ENCODE assay signal across 8 mouse cellular contexts in the genomic region with DNA sequence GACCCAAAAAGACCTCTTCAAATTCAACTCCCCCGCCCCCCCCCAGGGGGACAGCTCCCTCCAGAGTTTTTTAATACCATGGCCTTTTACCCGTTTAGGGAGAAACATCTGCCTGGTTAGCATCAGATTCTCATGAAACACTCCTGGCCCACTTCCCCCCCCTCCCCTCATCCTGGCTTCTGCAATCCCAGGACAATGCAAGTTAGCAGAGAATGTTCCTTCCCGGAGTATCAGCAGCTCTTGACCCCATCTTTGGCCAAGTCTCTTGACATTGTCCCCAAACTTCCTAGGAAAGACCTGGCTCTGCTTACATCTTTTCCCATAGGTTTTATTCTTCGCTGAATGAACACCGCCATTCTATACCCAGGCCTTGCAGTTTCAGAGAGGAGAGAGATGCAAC. TPM values are rescaled to one million over a fixed set of nuclear protein-coding genes. Genes with fewer than 3 reads are reported as not detected.
DNase-seq lines count a peak whose midpoint lies in the region; ATAC-seq and TF ChIP-seq lines count a peak whose summit lies in the region.

No protein-coding gene starts in this region.

- H3K4me1 ChIP-seq in heart, embryonic 11.5 days (ENCODE audit: control insufficient read depth, insufficient read depth, low read length), result peaks cover 9% of the 10 kb centered on the region; the same call in 1 of the 2 replicates
- peaks cover 3% of the 10 kb centered on the region for H3K4me1 ChIP-seq in ES-Bruce4 (ENCODE audit: control insufficient read depth, insufficient read depth, low read length)
- H3K4me1 ChIP-seq in heart, embryonic 16.5 days (ENCODE audit: control insufficient read depth, insufficient read depth, low read length), result peaks cover 13% of the 10 kb centered on the region
- peaks cover 6% of the 10 kb centered on the region; the same call in 1 of the 2 replicates for H3K4me1 ChIP-seq in liver, postnatal 0 days (ENCODE audit: insufficient read depth)

- peak overlapping the region; percentile 96 for H3K27ac ChIP-seq in heart, embryonic 11.5 days (ENCODE audit: low read depth, low read length)
- H3K27ac ChIP-seq in ES-Bruce4 (ENCODE audit: insufficient read depth, low read length), result no peak overlapping the region
- peak overlapping the region; percentile 97 for H3K27ac ChIP-seq in heart, embryonic 16.5 days (ENCODE audit: low read length)
- peak overlapping the region; percentile 99 for H3K27ac ChIP-seq in liver, postnatal 0 days (ENCODE audit: low read depth)

- peak overlapping the region; percentile 98 for H3K9ac ChIP-seq in heart, embryonic 11.5 days (ENCODE audit: low read depth, low read length)
- H3K9ac ChIP-seq in ES-Bruce4 (ENCODE audit: low read depth, poor library complexity, severe bottlenecking), result peak overlapping the region; percentile 98
- H3K9ac ChIP-seq in heart, embryonic 16.5 days (ENCODE audit: low read length), result peak overlapping the region; percentile 96
- peak overlapping the region; percentile 99 for H3K9ac ChIP-seq in liver, postnatal 0 days (replicated peaks)

- TF ChIP-seq POLR2A in ES-Bruce4 (IDR thresholded peaks at IDR 0.05; ENCODE audit: insufficient read depth, low read length), result no peak

- H3K36me3 ChIP-seq in heart, embryonic 11.5 days (ENCODE audit: control insufficient read depth, insufficient read depth, low read length), result peaks cover 10% of the 10 kb centered on the region
- peaks cover 2% of the 10 kb centered on the region; the same call in 1 of the 2 replicates for H3K36me3 ChIP-seq in ES-Bruce4 (ENCODE audit: control insufficient read depth, insufficient read depth, low read length, poor library complexity, severe bottlenecking)
- peaks cover 16% of the 10 kb centered on the region for H3K36me3 ChIP-seq in heart, embryonic 16.5 days (ENCODE audit: control insufficient read depth, insufficient read depth)
- peaks cover 21% of the 10 kb centered on the region for H3K36me3 ChIP-seq in liver, postnatal 0 days (replicated peaks; ENCODE audit: insufficient read depth, low read length)

- no peak for TF ChIP-seq CTCF in ES-Bruce4 (IDR thresholded peaks at IDR 0.05; ENCODE audit: low read depth, low read length)
- no peak for TF ChIP-seq CTCF in liver, postnatal 0 days (IDR thresholded peaks at IDR 0.05; ENCODE audit: low read depth)

- TF ChIP-seq EP300 in ES-Bruce4 (IDR thresholded peaks at IDR 0.05; ENCODE audit: insufficient read depth, low read depth, low read length), result no peak
- 0 out of 2 replicates have a peak, but pooled peaks have one; percentile 8 for TF ChIP-seq EP300 in liver, postnatal 0 days (IDR thresholded peaks at IDR 0.05; ENCODE audit: low read depth)

- WGBS in heart, embryonic 11.5 days (ENCODE audit: insufficient replicate concordance), result 48% methylated on average over 5 of the region's 5 CpGs
- 48% methylated on average over 5 of the region's 5 CpGs for WGBS in heart, embryonic 16.5 days
- 44% methylated on average over 5 of the region's 5 CpGs for WGBS in liver, postnatal 0 days (ENCODE audit: insufficient replicate concordance)

- intact Hi-C loops in left cerebral cortex, postnatal 14 days (cut with DNase I), result no loop called here

- H3K27me3 ChIP-seq in heart, embryonic 11.5 days (ENCODE audit: control insufficient read depth, insufficient read depth, low read length), result no peaks in the 10 kb centered on the region
- no peaks in the 10 kb centered on the region for H3K27me3 ChIP-seq in ES-Bruce4 (ENCODE audit: control insufficient read depth, insufficient read depth, low read length, poor library complexity, severe bottlenecking)
- no peaks in the 10 kb centered on the region for H3K27me3 ChIP-seq in heart, embryonic 16.5 days (ENCODE audit: control insufficient read depth, insufficient read depth, low read length)
- no peaks in the 10 kb centered on the region for H3K27me3 ChIP-seq in liver, postnatal 0 days (ENCODE audit: insufficient read depth, low read length)

- peak overlapping the region; percentile 90 for H3K4me3 ChIP-seq in heart, embryonic 11.5 days (ENCODE audit: low read depth, low read length)
- peak overlapping the region; percentile 79 for H3K4me3 ChIP-seq in ES-Bruce4 (ENCODE audit: low read depth, low read length)
- peak overlapping the region; percentile 81 for H3K4me3 ChIP-seq in heart, embryonic 16.5 days (ENCODE audit: low read length)
- peak overlapping the region; percentile 99 for H3K4me3 ChIP-seq in liver, postnatal 0 days (ENCODE audit: low read depth, low read length)

- no peak for ATAC-seq in heart, embryonic 11.5 days (replicated peaks; ENCODE audit: insufficient number of reproducible peaks, low FRiP score, low TSS enrichment)
- ATAC-seq in heart, embryonic 16.5 days (replicated peaks; ENCODE audit: extremely low read depth, insufficient read depth, low FRiP score), result no peak
- ATAC-seq in liver, postnatal 0 days, result no peak
- ATAC-seq in CD4-positive, CD25-positive, alpha-beta regulatory T cell, adult 4 months, result no peak

- H3K9me3 ChIP-seq in heart, embryonic 11.5 days (replicated peaks; ENCODE audit: control insufficient read depth, low read length), result no peaks in the 10 kb centered on the region
- H3K9me3 ChIP-seq in ES-Bruce4 (replicated peaks; ENCODE audit: control insufficient read depth, insufficient read depth, low read length, poor library complexity, severe bottlenecking), result no peaks in the 10 kb centered on the region
- 0 out of 2 replicates have a peak, but pooled peaks cover 2% of the 10 kb centered on the region for H3K9me3 ChIP-seq in heart, embryonic 16.5 days (replicated peaks; ENCODE audit: control insufficient read depth, low read length)
- H3K9me3 ChIP-seq in liver, postnatal 0 days (ENCODE audit: low read length), result no peaks in the 10 kb centered on the region

- DNase-seq in heart, postnatal 4 days, result no peak
- DNase-seq in liver, postnatal 0 days, result no peak
- no peak for DNase-seq in left cerebral cortex, postnatal 14 days (ENCODE audit: low spot score in 2 of 2)
- no peak for DNase-seq in thymus, postnatal 4 days

- peak overlapping the region; percentile 83 for H3K4me2 ChIP-seq in heart, embryonic 11.5 days
- H3K4me2 ChIP-seq in heart, embryonic 16.5 days (ENCODE audit: low read depth, low read length), result peak overlapping the region; percentile 87
- peak overlapping the region; percentile 90 for H3K4me2 ChIP-seq in liver, postnatal 0 days (ENCODE audit: low read depth, low read length)

RNA-seq across cellular contexts. Expression of gene Ccdc106, which starts 0.8 kb away (rescaled TPM):
- 1.5 and 2.9 TPM in 2 replicates for polyA plus RNA-seq in heart, embryonic 11.5 days (2014; fragmentation: Nextera tagmentation; extraction: Ambion mirVana)
- total RNA-seq in heart, postnatal 4 days (2021), result under 1 TPM in 1 of 2 experiments, not detected in 1; 0.61 TPM
- polyA plus RNA-seq in ES-Bruce4 (2011; ENCODE audit: insufficient read depth, insufficient read length, low read depth, missing spikeins), result 5.6 and 5.7 TPM in 2 replicates
- 1.5 and 2.3 TPM in 2 replicates for polyA plus RNA-seq in heart, embryonic 16.5 days (2015; fragmentation: Nextera tagmentation; extraction: Ambion mirVana)
- polyA plus RNA-seq in liver, postnatal 0 days (2015; fragmentation: Nextera tagmentation; extraction: Ambion mirVana), result 0.12 TPM in 1 of 2 replicates, not detected in the other
- polyA plus RNA-seq in CD4-positive, CD25-positive, alpha-beta regulatory T cell, adult 4 months (2017; shearing (Covaris generic)), result under 1 TPM in 1 of 2 experiments, not detected in 1; 0.58 TPM
- 10 to 100 TPM; 65.7 to 68.5 TPM for total RNA-seq in left cerebral cortex, postnatal 14 days (2021)

RNA-seq across cellular contexts. Expression of gene Zfp865, which starts 1.0 kb away (rescaled TPM):
- 3.4 and 5.5 TPM in 2 replicates for polyA plus RNA-seq in heart, embryonic 11.5 days (2014; fragmentation: Nextera tagmentation; extraction: Ambion mirVana)
- 10 to 100 TPM; 26.0 to 26.6 TPM for total RNA-seq in heart, postnatal 4 days (2021)
- polyA plus RNA-seq in ES-Bruce4 (2011; ENCODE audit: insufficient read depth, insufficient read length, low read depth, missing spikeins), result 23.0 and 24.7 TPM in 2 replicates
- polyA plus RNA-seq in heart, embryonic 16.5 days (2015; fragmentation: Nextera tagmentation; extraction: Ambion mirVana), result 3.9 and 4.0 TPM in 2 replicates
- 1.2 and 1.3 TPM in 2 replicates for polyA plus RNA-seq in liver, postnatal 0 days (2015; fragmentation: Nextera tagmentation; extraction: Ambion mirVana)
- 10 to 100 TPM in 1 of 2 experiments, 1 to 10 TPM in 1; 3.5 to 12.3 TPM for polyA plus RNA-seq in CD4-positive, CD25-positive, alpha-beta regulatory T cell, adult 4 months (2017; shearing (Covaris generic))
- total RNA-seq in left cerebral cortex, postnatal 14 days (2021), result 10 to 100 TPM; 34.1 to 35.2 TPM

RNA-seq across cellular contexts. Expression of gene Gm44973, which starts 5.9 kb away (rescaled TPM):
- polyA plus RNA-seq in heart, embryonic 11.5 days (2014; fragmentation: Nextera tagmentation; extraction: Ambion mirVana), result 0.89 TPM in 1 of 2 replicates, not detected in the other
- not detected for total RNA-seq in heart, postnatal 4 days (2021)
- not detected in 2 replicates for polyA plus RNA-seq in ES-Bruce4 (2011; ENCODE audit: insufficient read depth, insufficient read length, low read depth, missing spikeins)
- polyA plus RNA-seq in heart, embryonic 16.5 days (2015; fragmentation: Nextera tagmentation; extraction: Ambion mirVana), result 0.95 TPM in 1 of 2 replicates, not detected in the other
- polyA plus RNA-seq in liver, postnatal 0 days (2015; fragmentation: Nextera tagmentation; extraction: Ambion mirVana), result 1.8 and 2.1 TPM in 2 replicates
- 1 to 10 TPM; 7.9 to 8.9 TPM for polyA plus RNA-seq in CD4-positive, CD25-positive, alpha-beta regulatory T cell, adult 4 months (2017; shearing (Covaris generic))
- not detected for total RNA-seq in left cerebral cortex, postnatal 14 days (2021)

RNA-seq across cellular contexts. Expression of gene Fiz1, which starts 6.7 kb away (rescaled TPM):
- 25.5 and 25.9 TPM in 2 replicates for polyA plus RNA-seq in heart, embryonic 11.5 days (2014; fragmentation: Nextera tagmentation; extraction: Ambion mirVana)
- total RNA-seq in heart, postnatal 4 days (2021), result 10 to 100 TPM; 26.4 to 26.9 TPM
- polyA plus RNA-seq in ES-Bruce4 (2011; ENCODE audit: insufficient read depth, insufficient read length, low read depth, missing spikeins), result 43.2 and 57.0 TPM in 2 replicates
- polyA plus RNA-seq in heart, embryonic 16.5 days (2015; fragmentation: Nextera tagmentation; extraction: Ambion mirVana), result 25.6 and 26.2 TPM in 2 replicates
- polyA plus RNA-seq in liver, postnatal 0 days (2015; fragmentation: Nextera tagmentation; extraction: Ambion mirVana), result 9.6 and 10.1 TPM in 2 replicates
- 10 to 100 TPM in 1 of 2 experiments, 1 to 10 TPM in 1; 9.5 to 12.0 TPM for polyA plus RNA-seq in CD4-positive, CD25-positive, alpha-beta regulatory T cell, adult 4 months (2017; shearing (Covaris generic))
- total RNA-seq in left cerebral cortex, postnatal 14 days (2021), result 10 to 100 TPM; 24.9 to 25.3 TPM

RNA-seq across cellular contexts. Expression of gene Zfp524, which starts 7.0 kb away (rescaled TPM):
- 10.2 and 11.0 TPM in 2 replicates for polyA plus RNA-seq in heart, embryonic 11.5 days (2014; fragmentation: Nextera tagmentation; extraction: Ambion mirVana)
- 1 to 10 TPM; 6.0 to 6.4 TPM for total RNA-seq in heart, postnatal 4 days (2021)
- polyA plus RNA-seq in ES-Bruce4 (2011; ENCODE audit: insufficient read depth, insufficient read length, low read depth, missing spikeins), result 2.5 and 4.7 TPM in 2 replicates
- 14.1 and 15.1 TPM in 2 replicates for polyA plus RNA-seq in heart, embryonic 16.5 days (2015; fragmentation: Nextera tagmentation; extraction: Ambion mirVana)
- 9.1 and 10.4 TPM in 2 replicates for polyA plus RNA-seq in liver, postnatal 0 days (2015; fragmentation: Nextera tagmentation; extraction: Ambion mirVana)
- 10 to 100 TPM; 44.1 to 45.4 TPM for polyA plus RNA-seq in CD4-positive, CD25-positive, alpha-beta regulatory T cell, adult 4 months (2017; shearing (Covaris generic))
- 1 to 10 TPM; 5.3 to 6.7 TPM for total RNA-seq in left cerebral cortex, postnatal 14 days (2021)
